Mouse (Mus musculus): ENCODE results near the gene Clcnkb. TPM values are rescaled to one million over a fixed set of nuclear protein-coding genes. Genes with fewer than 3 reads are reported as not detected.

Gene Clcnkb
- total and polyA plus RNA-seq, 3 experiments, result not detected

DNA sequence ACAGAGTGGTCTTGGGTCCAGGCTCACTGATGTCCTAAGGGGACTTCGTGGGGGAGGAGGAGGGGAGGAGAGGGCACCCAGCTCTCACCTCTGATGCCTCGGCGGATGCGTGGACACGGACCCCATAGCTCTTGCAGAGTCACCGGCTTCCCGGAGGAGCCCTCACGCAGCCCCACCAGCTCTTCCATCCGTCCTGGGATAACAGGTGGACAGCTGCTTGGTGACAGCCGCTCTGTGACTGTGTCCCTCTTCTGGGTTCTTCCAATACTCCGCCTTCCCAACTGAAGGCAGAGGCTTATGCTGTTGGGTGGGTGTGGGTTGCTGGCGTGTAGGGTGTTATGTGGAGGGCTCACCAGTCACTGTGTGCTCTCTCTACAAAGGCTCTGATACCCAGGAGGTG lies 18.0 kb downstream of the Clcnkb start:
- Histone ChIP-seq H3K27ac (ENCODE audit: control insufficient read depth, low read depth, low read length) (no peak overlapping the region), H3K36me3 (ENCODE audit: control insufficient read depth in 1 of 2, insufficient read depth in 2 of 2, low read length in 2 of 2) (no peaks in the 10 kb centered on the region), H3K27me3 (ENCODE audit: control insufficient read depth in 1 of 2, insufficient read depth in 2 of 2, low read length in 2 of 2) (peaks cover 0 to 3% of the 10 kb centered on the region in 2 experiments; a peak in 2 of 4 replicates), H3K79me2 (ENCODE audit: control insufficient read depth, insufficient read depth, low read length, poor library complexity) (no peaks in the 10 kb centered on the region), H3K4me3 (ENCODE audit: control insufficient read depth in 1 of 2, insufficient read depth in 1 of 2, low read depth in 2 of 2, low read length in 2 of 2) (no peak overlapping the region), H3K9me3 (replicated peaks; ENCODE audit: insufficient read depth, low read length) (no peaks in the 10 kb centered on the region), H3K4me1 (ENCODE audit: control insufficient read depth in 1 of 2, insufficient read depth in 2 of 2, low read length in 2 of 2) (no peaks in the 10 kb centered on the region), H3K9ac (ENCODE audit: control insufficient read depth, low read depth, low read length, poor library complexity, severe bottlenecking) (no peak overlapping the region)
- TF ChIP-seq NELFE (IDR thresholded peaks at IDR 0.05; ENCODE audit: low read depth, low read length), result no peak
- TF ChIP-seq POLR2AphosphoS5 (IDR thresholded peaks at IDR 0.05; ENCODE audit: borderline replicate concordance, low read depth, low read length), result no peak
- no peak for TF ChIP-seq RCOR1 (IDR thresholded peaks at IDR 0.05; ENCODE audit: low read depth, low read length)
- TF ChIP-seq UBTF (IDR thresholded peaks at IDR 0.05; ENCODE audit: borderline replicate concordance, insufficient read depth, low read depth, low read length), result no peak
- TF ChIP-seq GABPA (IDR thresholded peaks at IDR 0.05; ENCODE audit: low read depth, low read length), result no peak
- TF ChIP-seq CTCF (IDR thresholded peaks at IDR 0.05 in 2 of 3, conservative IDR thresholded peaks at IDR 0.05 in 1 of 3; ENCODE audit: control insufficient read depth in 1 of 3, insufficient read depth in 1 of 3, low read depth in 2 of 3, low read length in 3 of 3, poor library complexity in 1 of 3, severe bottlenecking in 1 of 3), result no peak
- no peak for TF ChIP-seq USF2 (IDR thresholded peaks at IDR 0.05; ENCODE audit: borderline replicate concordance in 1 of 2, insufficient read depth in 1 of 2, low read depth in 1 of 2, low read length in 2 of 2)
- no peak for TF ChIP-seq MXI1 (IDR thresholded peaks at IDR 0.05; ENCODE audit: low read depth, low read length)
- no peak for TF ChIP-seq TAL1 (IDR thresholded peaks at IDR 0.05; ENCODE audit: low read length)
- TF ChIP-seq ZNF384 (IDR thresholded peaks at IDR 0.05; ENCODE audit: low read depth, low read length), result no peak
- TF ChIP-seq JUND (IDR thresholded peaks at IDR 0.05; ENCODE audit: low read depth, low read length), result no peak
- TF ChIP-seq MYB (IDR thresholded peaks at IDR 0.05; ENCODE audit: low read depth, low read length), result no peak
- TF ChIP-seq HCFC1 (IDR thresholded peaks at IDR 0.05; ENCODE audit: low read depth, low read length), result no peak
- TF ChIP-seq MEF2A (IDR thresholded peaks at IDR 0.05; ENCODE audit: extremely low read depth, insufficient replicate concordance, low read depth, low read length, poor library complexity, severe bottlenecking), result no peak
- TF ChIP-seq TBP (IDR thresholded peaks at IDR 0.05; ENCODE audit: low read depth, low read length), result no peak
- TF ChIP-seq SMC3 (IDR thresholded peaks at IDR 0.05; ENCODE audit: low read depth, low read length), result no peak
- TF ChIP-seq ETS1 (IDR thresholded peaks at IDR 0.05; ENCODE audit: low read depth, low read length), result no peak
- no peak for TF ChIP-seq MAZ (IDR thresholded peaks at IDR 0.05; ENCODE audit: low read depth, low read length)
- no peak for TF ChIP-seq MAX (IDR thresholded peaks at IDR 0.05; ENCODE audit: low read length)
- no peak for DNase-seq (ENCODE audit: low read depth, low spot score)

DNA sequence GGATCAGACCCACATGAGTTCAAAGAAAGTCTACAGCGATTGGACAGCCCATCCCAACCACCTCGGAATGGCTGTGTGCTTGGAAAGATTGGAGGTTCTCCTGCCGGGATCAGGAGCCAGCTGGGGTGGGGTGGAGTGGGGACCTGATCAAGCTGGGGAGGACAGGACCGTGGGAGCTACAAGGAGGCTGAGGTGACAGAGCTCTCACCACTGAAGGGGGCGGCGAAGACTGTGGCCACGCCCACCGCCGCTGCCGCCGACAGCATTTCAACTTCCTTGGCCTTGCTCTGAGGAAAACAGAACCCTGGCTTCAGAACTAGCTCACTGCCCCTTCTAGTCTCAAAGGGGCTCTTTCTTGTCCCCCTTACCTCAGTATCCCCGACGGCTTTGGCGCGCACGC lies 21.1 kb downstream of the Clcnkb start:
- no peaks in the 10 kb centered on the region for H3K9me3 ChIP-seq (replicated peaks; ENCODE audit: insufficient read depth, low read length)

More for the DNA sequence above, 21.1 kb downstream of the Clcnkb start:
- no peak for TF ChIP-seq UBTF (IDR thresholded peaks at IDR 0.05; ENCODE audit: borderline replicate concordance, insufficient read depth, low read depth, low read length)
- TF ChIP-seq RAD21 (IDR thresholded peaks at IDR 0.05; ENCODE audit: low read depth, low read length), result no peak
- no peak for TF ChIP-seq USF2 (IDR thresholded peaks at IDR 0.05; ENCODE audit: borderline replicate concordance in 1 of 2, insufficient read depth in 1 of 2, low read depth in 1 of 2, low read length in 2 of 2)
- TF ChIP-seq E2F4 (IDR thresholded peaks at IDR 0.05; ENCODE audit: borderline replicate concordance, low read depth, low read length), result no peak
- no peak for TF ChIP-seq MAFK (IDR thresholded peaks at IDR 0.05; ENCODE audit: borderline replicate concordance, low read depth, low read length)
- TF ChIP-seq TAL1 (IDR thresholded peaks at IDR 0.05; ENCODE audit: low read length), result no peak
- no peak for TF ChIP-seq NELFE (IDR thresholded peaks at IDR 0.05; ENCODE audit: low read depth, low read length)
- TF ChIP-seq MYC (IDR thresholded peaks at IDR 0.05; ENCODE audit: low read depth, low read length), result no peak
- no peak for TF ChIP-seq USF1 (IDR thresholded peaks at IDR 0.05; ENCODE audit: low read depth, low read length)
- no peak for TF ChIP-seq GABPA (IDR thresholded peaks at IDR 0.05; ENCODE audit: low read depth, low read length)
- no peak for TF ChIP-seq EP300 (IDR thresholded peaks at IDR 0.05; ENCODE audit: low read depth in 1 of 2, low read length in 2 of 2)
- TF ChIP-seq TCF12 (IDR thresholded peaks at IDR 0.05; ENCODE audit: low read depth, low read length), result no peak
- no peak for TF ChIP-seq POLR2AphosphoS2 (IDR thresholded peaks at IDR 0.05; ENCODE audit: low read length)
- no peak for TF ChIP-seq CTCF (IDR thresholded peaks at IDR 0.05 in 2 of 3, conservative IDR thresholded peaks at IDR 0.05 in 1 of 3; ENCODE audit: control insufficient read depth in 1 of 3, insufficient read depth in 1 of 3, low read depth in 2 of 3, low read length in 3 of 3, poor library complexity in 1 of 3, severe bottlenecking in 1 of 3)
- no peak for TF ChIP-seq ZMIZ1 (IDR thresholded peaks at IDR 0.05; ENCODE audit: low read depth, low read length)
- no peak for TF ChIP-seq MYB (IDR thresholded peaks at IDR 0.05; ENCODE audit: low read depth, low read length)
- Histone ChIP-seq H3K4me1 (ENCODE audit: control insufficient read depth in 1 of 2, insufficient read depth in 2 of 2, low read length in 2 of 2) (no peaks in the 10 kb centered on the region), H3K36me3 (ENCODE audit: control insufficient read depth in 1 of 2, insufficient read depth in 2 of 2, low read length in 2 of 2) (no peaks in the 10 kb centered on the region), H3K4me3 (ENCODE audit: control insufficient read depth in 1 of 2, insufficient read depth in 1 of 2, low read depth in 2 of 2, low read length in 2 of 2) (no peak overlapping the region), H3K9ac (ENCODE audit: control insufficient read depth, low read depth, low read length, poor library complexity, severe bottlenecking) (no peak overlapping the region), H3K27ac (ENCODE audit: control insufficient read depth, low read depth, low read length) (no peak overlapping the region), H3K27me3 (ENCODE audit: control insufficient read depth in 1 of 2, insufficient read depth in 2 of 2, low read length in 2 of 2) (peaks cover 0 to 7% of the 10 kb centered on the region in 2 experiments; a peak in 3 of 4 replicates), H3K79me2 (ENCODE audit: control insufficient read depth, insufficient read depth, low read length, poor library complexity) (no peaks in the 10 kb centered on the region)
- no peak for DNase-seq (ENCODE audit: low read depth, low spot score)
